Mouse (Mus musculus) intestine, postnatal 0 days (tissue): ENCODE data around the gene Hic1. TPM values are rescaled to one million over a fixed set of nuclear protein-coding genes. Genes with fewer than 3 reads are reported as not detected.

Experiments
- ATAC-seq: fragments of 200-750 bp; cut with Nextera tagmentation; 2 replicates; pipeline ENCODE4 v1.8.0; 2017; ENCODE audit warnings: mild to moderate bottlenecking, moderate TSS enrichment, moderate library complexity
- H3K27ac ChIP-seq: fragments of 300-500 bp; sonication (generic); 2 replicates; pipeline ENCODE4 v1.5.1; 2014; ENCODE audit warnings: mild to moderate bottlenecking, low read depth, low read length, moderate library complexity
- H3K27me3 ChIP-seq: fragments of 300-500 bp; sonication (generic); replicated peaks from 2 replicates; pipeline ENCODE4 v1.6.1; 2014; ENCODE audit warnings: low read length, mixed read lengths; ENCODE audit not compliant: control insufficient read depth, insufficient read depth
- H3K36me3 ChIP-seq: fragments of 300-500 bp; sonication (generic); 2 replicates; pipeline ENCODE4 v1.6.1; 2014; ENCODE audit warnings: mild to moderate bottlenecking, moderate library complexity; ENCODE audit not compliant: control insufficient read depth, insufficient read depth
- H3K4me1 ChIP-seq: fragments of 300-500 bp; sonication (generic); replicated peaks from 2 replicates; pipeline ENCODE4 v1.6.1; 2014; ENCODE audit warnings: antibody characterized with exemption, low read length, mixed read lengths; ENCODE audit not compliant: control insufficient read depth, insufficient read depth
- H3K4me2 ChIP-seq: fragments of 300-500 bp; sonication (generic); replicated peaks from 2 replicates; pipeline ENCODE4 v1.6.1; 2014; ENCODE audit warnings: low read depth, mild to moderate bottlenecking, moderate library complexity
- H3K4me3 ChIP-seq: fragments of 300-500 bp; sonication (generic); 2 replicates; pipeline ENCODE4 v1.5.1; 2014; ENCODE audit warnings: low read depth, low read length
- H3K9ac ChIP-seq: fragments of 300-500 bp; sonication (generic); 2 replicates; pipeline ENCODE4 v1.6.1; 2014; ENCODE audit warnings: mild to moderate bottlenecking, low read depth, low read length
- H3K9me3 ChIP-seq: fragments of 300-500 bp; sonication (generic); 2 replicates; pipeline ENCODE4 v1.6.1; 2016; ENCODE audit warnings: mixed run types; ENCODE audit not compliant: control insufficient read depth
- CTCF ChIP-seq: sonication (generic); IDR thresholded peaks from 2 replicates; pipeline ENCODE4 v1.5.1; 2016; ENCODE audit warnings: low read depth, mild to moderate bottlenecking, control low read depth, antibody characterized with exemption, moderate library complexity
- WGBS: fragments of 180-500 bp; shearing (Covaris S2); extraction: QIAGEN DNeasy Blood & Tissue Kit; methylation state at CpG from one replicate; pipeline ENCODE4 v1.1.7; 2014; 5-methylcytosine and 5-hydroxymethylcytosine counted together
- polyA plus RNA-seq: library from polyadenylated mRNA; unstranded; fragments of >200 nt; fragmentation: Nextera tagmentation; extraction: Ambion mirVana; gene quantifications from 2 replicates; pipeline ENCODE4 v1.2.1, GENCODE M21; 2015

Hic1 gene
- polyA plus RNA-seq, 1 experiment from 2014 or later, result 8.8 TPM

DNA sequence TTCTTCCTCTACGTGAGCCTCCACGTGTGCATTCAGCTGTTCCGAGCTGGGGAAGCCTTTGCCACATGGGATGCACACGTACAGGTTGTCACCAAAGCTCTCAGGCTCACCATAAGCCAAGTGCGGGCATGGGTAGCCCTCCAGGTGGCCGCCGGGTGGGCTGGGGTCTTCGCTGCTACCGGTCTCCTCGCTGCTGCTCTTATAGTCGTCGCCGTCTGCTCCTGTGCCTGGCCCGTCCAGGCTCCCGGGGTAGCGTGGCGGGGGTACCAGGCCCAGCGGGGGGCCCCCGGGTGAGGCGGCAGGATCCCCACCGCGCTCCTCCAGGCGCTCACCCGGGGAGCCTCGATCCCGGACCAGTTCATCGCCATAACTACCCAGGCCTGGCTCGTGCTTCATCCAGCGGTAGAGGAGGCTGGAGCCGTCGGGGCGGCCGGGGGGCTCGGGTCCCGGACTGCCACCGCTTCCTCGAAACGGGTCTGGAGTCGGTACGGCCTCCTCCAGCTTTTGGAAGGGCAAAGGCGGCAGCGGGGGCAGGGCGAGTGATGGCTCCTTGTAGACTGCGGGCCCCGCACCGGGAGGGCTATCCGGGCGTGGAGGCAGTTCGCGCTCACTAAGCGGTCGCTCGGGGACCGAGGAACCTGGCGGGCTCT is 3.0 kb downstream of the Hic1 start:
- H3K9ac ChIP-seq, result peak overlapping the region; percentile 72
- H3K36me3 ChIP-seq, result peaks cover 36% of the 10 kb centered on the region
- WGBS, result 10% methylated on average over 55 of the region's 55 CpGs
- TF ChIP-seq CTCF, result no peak
- peaks cover 4% of the 10 kb centered on the region for H3K4me1 ChIP-seq
- no peak for ATAC-seq
- H3K27me3 ChIP-seq, result peaks cover 41% of the 10 kb centered on the region
- H3K9me3 ChIP-seq, result no peaks in the 10 kb centered on the region
- H3K4me2 ChIP-seq, result peak overlapping the region; percentile 91
- peak overlapping the region; percentile 35; the same call in 1 of the 2 replicates for H3K27ac ChIP-seq
- peak overlapping the region; percentile 67 for H3K4me3 ChIP-seq

- Histone ChIP-seq H3K9ac (peak overlapping the region; percentile 72), H3K9me3 (no peaks in the 10 kb centered on the region), H3K4me1 (peaks cover 4% of the 10 kb centered on the region), H3K4me3 (peak overlapping the region; percentile 67), H3K27ac (peak overlapping the region; percentile 35), H3K36me3 (peaks cover 38% of the 10 kb centered on the region), H3K4me2 (peak overlapping the region; percentile 91), H3K27me3 (peaks cover 38% of the 10 kb centered on the region)
- peak; percentile 15; the same call in 1 of the 2 replicates for ATAC-seq
- peak; percentile 96 for TF ChIP-seq CTCF
- 9% methylated on average over 54 of the region's 54 CpGs for WGBS
These were observed 3.7 kb downstream of the Hic1 start for GRCm38 (mm10) chr11:75165441-75166192.

GRCm38 (mm10) chr11:75164750-75165149 is 4.6 kb downstream of the Hic1 start:
- no peak for ATAC-seq
- Histone ChIP-seq H3K27ac (no peak overlapping the region; the same call in 1 of the 2 replicates), H3K9ac (peak overlapping the region; percentile 38; the same call in 1 of the 2 replicates), H3K36me3 (peaks cover 39% of the 10 kb centered on the region), H3K4me2 (peak overlapping the region; percentile 91), H3K4me1 (peaks cover 4% of the 10 kb centered on the region), H3K4me3 (peak overlapping the region; percentile 67), H3K27me3 (peaks cover 34% of the 10 kb centered on the region), H3K9me3 (no peaks in the 10 kb centered on the region)
- peak; percentile 44 for TF ChIP-seq CTCF
- 27% methylated on average over 15 of the region's 15 CpGs for WGBS

DNA sequence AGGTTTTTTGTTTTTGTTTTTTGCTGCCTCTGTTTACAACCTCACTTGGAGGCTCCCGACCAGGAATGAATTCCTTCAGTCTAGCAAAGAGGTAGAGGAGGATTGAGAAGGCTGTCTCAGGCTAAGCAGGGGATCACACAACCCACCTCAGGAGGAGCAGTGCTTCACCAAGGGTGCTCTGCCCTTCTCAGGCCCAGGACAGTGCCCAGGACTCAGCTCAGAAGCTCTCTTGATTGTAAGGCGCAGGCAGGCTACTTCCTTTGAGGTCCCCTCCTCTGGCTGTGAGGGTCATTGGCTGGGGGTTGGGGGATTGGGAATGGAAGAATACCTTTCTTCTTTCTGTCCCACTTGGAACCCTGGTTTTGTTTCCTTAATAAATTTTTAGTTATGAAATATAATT is 5.3 kb downstream of the Hic1 start:
- Histone ChIP-seq H3K27me3 (peaks cover 29% of the 10 kb centered on the region), H3K4me2 (0 out of 2 replicates have a peak overlapping the region, but pooled peaks have one; percentile 9), H3K4me1 (peaks cover 4% of the 10 kb centered on the region), H3K27ac (peak overlapping the region; percentile 15; the same call in 1 of the 2 replicates), H3K9me3 (no peaks in the 10 kb centered on the region), H3K4me3 (no peak overlapping the region), H3K36me3 (peaks cover 46% of the 10 kb centered on the region), H3K9ac (no peak overlapping the region; the same call in 1 of the 2 replicates)
- WGBS, result 58% methylated on average over 2 of the region's 2 CpGs
- no peak for TF ChIP-seq CTCF
- ATAC-seq, result no peak

GRCm38 (mm10) chr11:75163379-75163778 is 5.9 kb downstream of the Hic1 start:
- no peak for ATAC-seq
- Histone ChIP-seq H3K4me1 (peaks cover 4% of the 10 kb centered on the region), H3K9me3 (no peaks in the 10 kb centered on the region), H3K9ac (no peak overlapping the region), H3K4me2 (no peak overlapping the region), H3K27ac (no peak overlapping the region), H3K27me3 (peaks cover 23% of the 10 kb centered on the region), H3K36me3 (peaks cover 47% of the 10 kb centered on the region), H3K4me3 (no peak overlapping the region)
- 71% methylated on average over 6 of the region's 6 CpGs for WGBS
- TF ChIP-seq CTCF, result no peak

DNA sequence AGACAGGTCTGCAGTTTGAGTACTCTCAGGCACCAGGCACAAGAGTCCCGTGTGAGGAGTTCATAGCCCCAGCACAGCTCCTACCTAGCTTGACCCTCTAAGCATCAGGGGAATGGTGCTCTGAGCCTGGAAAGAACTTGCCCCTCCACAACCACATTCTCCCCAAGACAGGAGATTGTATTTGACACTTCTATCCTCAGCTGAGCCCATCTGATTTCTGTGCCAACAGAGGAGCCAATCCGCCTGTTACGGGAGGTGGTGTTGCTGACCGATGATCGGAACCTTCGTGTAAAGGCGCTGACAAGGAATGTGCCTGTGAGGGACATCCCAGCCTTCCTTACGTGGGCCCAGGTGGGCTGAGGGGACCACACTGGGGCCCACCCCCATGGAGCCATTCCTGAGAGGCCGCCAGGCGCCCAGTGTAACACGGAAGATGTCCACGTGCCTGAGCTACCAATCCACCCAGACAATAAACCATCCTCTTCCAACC is 6.7 kb downstream of the Hic1 start:
- peaks cover 4% of the 10 kb centered on the region for H3K4me1 ChIP-seq
- H3K36me3 ChIP-seq, result peaks cover 47% of the 10 kb centered on the region
- no peaks in the 10 kb centered on the region for H3K9me3 ChIP-seq
- ATAC-seq, result no peak
- no peak overlapping the region for H3K4me3 ChIP-seq
- TF ChIP-seq CTCF, result no peak
- H3K4me2 ChIP-seq, result no peak overlapping the region
- H3K27me3 ChIP-seq, result peaks cover 17% of the 10 kb centered on the region
- no peak overlapping the region; the same call in 1 of the 2 replicates for H3K27ac ChIP-seq
- WGBS, result 89% methylated on average over 12 of the region's 12 CpGs
- H3K9ac ChIP-seq, result no peak overlapping the region
